In genomic region chr6:4988688-4989087, GRCm38 (mm10) we compare ENCODE assay signal across 25 mouse cellular contexts.
"Had no signal": no experiment of that assay in that cellular context is flagged by ENCODE, and none has a peak within 500 bp of the region (broad histone marks: within the 10 kb centered on the region; RNA-seq: fewer than 3 reads in every experiment).

No protein-coding gene starts in this region.

- H3K36me3 ChIP-seq: liver, embryonic 12.5 days; liver, embryonic 15.5 days; lung, embryonic 15.5 days; midbrain, embryonic 10.5 days; midbrain, embryonic 13.5 days; neural tube, embryonic 13.5 days had no signal

- H3K27me3 ChIP-seq: limb, embryonic 13.5 days; liver, embryonic 12.5 days; liver, embryonic 15.5 days; lung, embryonic 15.5 days; midbrain, embryonic 13.5 days; neural tube, embryonic 13.5 days had no signal

- H3K9me3 ChIP-seq: limb, embryonic 10.5 days; lung, embryonic 15.5 days; megakaryocyte, embryonic 14.5 days; midbrain, embryonic 10.5 days; midbrain, embryonic 13.5 days; neural tube, embryonic 13.5 days had no signal

- ATAC-seq: inflammation-experienced regulatory T-cells, adult 6 months; liver, embryonic 12.5 days; midbrain, embryonic 13.5 days; midbrain, embryonic 16.5 days had no signal

- H3K4me1 ChIP-seq: liver, embryonic 12.5 days; liver, embryonic 15.5 days had no signal

- H3K27ac ChIP-seq: layer of hippocampus, adult 2 months; limb, embryonic 10.5 days; limb, embryonic 13.5 days; liver, embryonic 12.5 days; liver, embryonic 15.5 days; lung, embryonic 15.5 days; midbrain, embryonic 10.5 days; midbrain, embryonic 13.5 days; neural tube, embryonic 13.5 days had no signal

- DNase-seq: kidney, adult 2 months; kidney, postnatal 14 days; layer of hippocampus, adult 9-11 months; liver; lung, adult 18-20 months; lung, postnatal 10 days; lung, postnatal 36 days; right cerebral cortex, adult 18-20 months; right cerebral cortex, postnatal 14 days; right cerebral cortex, postnatal 4 days; thymus, adult 18-20 months; thymus, postnatal 36 days had no signal

- H3K4me2 ChIP-seq: limb, embryonic 13.5 days; liver, embryonic 12.5 days; liver, embryonic 15.5 days; lung, embryonic 15.5 days; midbrain, embryonic 13.5 days; neural tube, embryonic 13.5 days had no signal

- H3K4me3 ChIP-seq: layer of hippocampus, adult 2 months; limb, embryonic 10.5 days; limb, embryonic 13.5 days; liver, embryonic 12.5 days; liver, embryonic 15.5 days; lung, embryonic 15.5 days; megakaryocyte, embryonic 14.5 days; midbrain, embryonic 10.5 days; midbrain, embryonic 13.5 days; myocyte; neural tube, embryonic 13.5 days had no signal

- H3K9ac ChIP-seq: limb, embryonic 13.5 days; liver, embryonic 12.5 days; liver, embryonic 15.5 days; lung, embryonic 15.5 days; midbrain, embryonic 13.5 days; neural tube, embryonic 13.5 days had no signal
